Comparison of ENCODE assay signal across 12 mouse cellular contexts in the genomic region with DNA sequence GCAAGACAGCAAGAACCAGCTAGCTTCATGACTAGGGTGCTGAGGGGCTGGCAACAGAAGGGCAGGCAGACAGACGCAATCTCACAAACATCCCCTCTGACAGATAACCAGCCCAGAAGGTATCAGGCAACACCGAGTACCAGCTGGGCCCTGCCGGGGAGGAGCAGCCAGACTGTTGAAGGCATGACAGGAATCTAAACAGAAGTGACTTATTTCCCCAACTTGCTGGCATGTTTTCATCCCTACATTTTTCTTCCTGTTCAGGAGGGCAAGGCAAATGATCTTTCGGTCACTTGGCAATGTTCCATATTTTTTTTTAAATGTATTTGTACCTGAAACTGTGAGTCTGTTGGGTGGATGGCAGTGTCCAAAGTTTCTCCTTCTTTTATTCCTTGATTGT. TPM values are rescaled to one million over a fixed set of nuclear protein-coding genes. Genes with fewer than 3 reads are reported as not detected.
DNase-seq lines count a peak whose midpoint lies in the region; ATAC-seq lines count a peak whose summit lies in the region.
"Had no signal": no experiment of that assay in that cellular context is flagged by ENCODE, and none has a peak within 500 bp of the region (broad histone marks: within the 10 kb centered on the region; RNA-seq: fewer than 3 reads in every experiment).

No protein-coding gene starts in this region.

- H3K27ac ChIP-seq in neural tube, embryonic 13.5 days (replicated peaks) = 0 out of 2 replicates have a peak overlapping the region, but pooled peaks have one; percentile 18
- peak overlapping the region; percentile 4; the same call in 1 of the 2 replicates for H3K27ac ChIP-seq in liver, embryonic 15.5 days (replicated peaks)
- H3K27ac ChIP-seq: forebrain, embryonic 13.5 days; left cerebral cortex, adult 2 months had no signal

- no peaks in the 10 kb centered on the region for H3K27me3 ChIP-seq in neural tube, embryonic 13.5 days
- H3K27me3 ChIP-seq in liver, embryonic 15.5 days = no peaks in the 10 kb centered on the region
- H3K27me3 ChIP-seq: forebrain, embryonic 13.5 days had no signal

- 43% methylated on average over 4 of the region's 4 CpGs for WGBS in neural tube, embryonic 13.5 days
- 16% methylated on average over 4 of the region's 4 CpGs for WGBS in liver, embryonic 15.5 days (ENCODE audit: insufficient replicate concordance)

- H3K4me3 ChIP-seq in neural tube, embryonic 13.5 days = no peak overlapping the region
- no peak overlapping the region for H3K4me3 ChIP-seq in liver, embryonic 15.5 days (replicated peaks)
- H3K4me3 ChIP-seq: forebrain, embryonic 13.5 days; left cerebral cortex, adult 2 months had no signal

- no peaks in the 10 kb centered on the region for H3K36me3 ChIP-seq in neural tube, embryonic 13.5 days
- H3K36me3 ChIP-seq in liver, embryonic 15.5 days (replicated peaks) = no peaks in the 10 kb centered on the region

- peaks cover 2% of the 10 kb centered on the region; the same call in 1 of the 2 replicates for H3K9me3 ChIP-seq in neural tube, embryonic 13.5 days
- H3K9me3 ChIP-seq in liver, embryonic 15.5 days (replicated peaks) = no peaks in the 10 kb centered on the region
- H3K9me3 ChIP-seq: forebrain, embryonic 13.5 days had no signal

- DNase-seq in neural tube, embryonic 10.5 days (ENCODE audit: extremely low spot score, low spot score) = no peak
- peak; percentile 87 for DNase-seq in kidney, adult 9 months
- DNase-seq in yolk sac, embryonic 10.5 days (ENCODE audit: low spot score) = peak; percentile 67
- DNase-seq in natural killer cell, adult 2 months (ENCODE audit: low spot score in 2 of 2) = no peak
- DNase-seq in gastrocnemius, postnatal 4 days (ENCODE audit: low spot score in 2 of 2) = no peak
- DNase-seq: adrenal gland, postnatal 14 days; cerebellum, postnatal 36 days had no signal

- ATAC-seq in neural tube, embryonic 13.5 days (ENCODE audit: low read depth) = no peak
- peak; percentile 76 for ATAC-seq in liver, embryonic 15.5 days (ENCODE audit: insufficient read depth)
- ATAC-seq: forebrain, embryonic 13.5 days had no signal

- H3K4me2 ChIP-seq in neural tube, embryonic 13.5 days = no peak overlapping the region
- H3K4me2 ChIP-seq in liver, embryonic 15.5 days = no peak overlapping the region
- H3K4me2 ChIP-seq: forebrain, embryonic 13.5 days; midbrain, embryonic 11.5 days had no signal

- no peak overlapping the region for H3K9ac ChIP-seq in neural tube, embryonic 13.5 days
- no peak overlapping the region for H3K9ac ChIP-seq in liver, embryonic 15.5 days
- H3K9ac ChIP-seq: forebrain, embryonic 13.5 days had no signal

- H3K4me1 ChIP-seq in neural tube, embryonic 13.5 days (replicated peaks) = peaks cover 19% of the 10 kb centered on the region
- H3K4me1 ChIP-seq in liver, embryonic 15.5 days (replicated peaks) = peaks cover 46% of the 10 kb centered on the region

RNA-seq across cellular contexts. Expression of a gene that starts 32.1 kb away (rescaled TPM):
- polyA plus RNA-seq in neural tube, embryonic 13.5 days (2015; fragmentation: Nextera tagmentation; extraction: Ambion mirVana) = 58.5 and 68.3 TPM in 2 replicates
- 48.3 and 49.4 TPM in 2 replicates for polyA plus RNA-seq in liver, embryonic 15.5 days (2015; fragmentation: Nextera tagmentation; extraction: Ambion mirVana)
- 10 to 100 TPM; 14.3 to 18.9 TPM for total RNA-seq in gastrocnemius, postnatal 4 days (2021)

Comparison
In these comparisons a context has a peak if more than half of its experiments do, and no peak if none do; other contexts are left out.
1. DNase-seq: peak in kidney, adult 9 months (single experiment) and yolk sac, embryonic 10.5 days (single experiment); none in neural tube, embryonic 10.5 days (single experiment), natural killer cell, adult 2 months (0 of 2) and gastrocnemius, postnatal 4 days (0 of 2).